Mouse (Mus musculus): ENCODE results near the gene Spaca6.

Gene Spaca6

GRCm38 (mm10) chr17:17826751-17827657 is at the start of gene Spaca6:
Spaca6 (plus strand) TSS chr17:17827158.
- CTCF ChIA-PET = interaction anchor here (0.5 to 0.6 kb wide), 2 partner anchors 73 to 1132 kb away, joined by 4 read pairs; no protein-coding TSS in a partner anchor

DNA sequence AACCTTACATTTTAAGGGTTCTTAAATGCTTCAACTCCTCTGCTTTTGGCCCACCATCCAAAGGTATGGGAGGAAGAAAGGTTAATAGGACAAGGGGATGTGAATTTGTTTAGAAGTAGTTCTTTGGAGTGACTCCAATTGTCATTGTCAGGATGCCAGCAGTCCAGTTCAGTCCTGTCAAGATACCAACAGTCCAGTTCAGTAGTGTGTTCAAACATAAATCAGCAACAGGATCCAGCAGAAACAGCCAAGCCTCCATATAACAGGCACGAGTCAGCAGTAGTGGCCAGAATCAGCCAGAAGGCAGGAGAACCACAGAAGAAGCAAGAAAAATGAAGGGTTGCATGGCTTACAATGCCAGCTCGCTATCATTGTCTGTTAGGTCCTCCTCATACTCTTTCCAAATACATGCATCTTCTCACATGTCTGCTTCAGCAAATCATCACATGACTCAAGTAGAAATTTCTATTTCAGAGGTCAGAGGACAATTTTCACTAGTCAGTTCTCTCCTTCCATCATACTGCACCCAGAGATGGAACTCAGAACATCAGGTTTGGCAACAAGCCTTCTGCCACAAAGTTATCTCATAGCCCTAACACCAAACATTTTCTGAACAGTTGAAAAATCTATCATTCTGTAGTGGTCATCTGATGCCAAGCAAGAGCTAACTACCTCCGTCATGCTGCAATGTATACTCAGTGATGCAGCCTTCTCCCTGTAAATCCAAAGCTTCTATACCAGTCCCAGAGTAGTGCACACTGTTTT is 35.9 kb upstream of the Spaca6 start:
- CTCF ChIA-PET = no interaction called here

DNA sequence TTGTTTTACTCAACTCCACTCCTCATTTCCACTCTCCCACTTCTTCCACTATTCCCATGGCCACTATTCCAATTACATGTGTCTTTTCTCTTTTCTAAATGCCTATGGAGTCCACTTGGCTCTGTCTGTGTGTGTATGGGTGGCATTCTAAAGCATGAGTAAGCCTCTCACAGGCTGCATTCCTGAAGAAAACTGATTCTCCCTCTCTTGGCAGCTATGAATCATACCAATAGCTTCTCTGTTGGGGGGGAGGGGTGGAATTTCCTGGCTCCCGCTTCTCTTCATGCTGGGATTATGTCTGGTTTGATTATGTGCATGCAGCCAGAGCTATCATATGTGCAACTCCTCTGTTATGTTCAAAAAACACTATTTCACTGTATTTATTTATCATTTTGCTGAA is 34.4 kb upstream of the Spaca6 start:
- CTCF ChIA-PET = no interaction called here

- CTCF ChIA-PET = no interaction called here
Observed at GRCm38 (mm10) chr17:17795527-17795926, 31.4 kb upstream of the Spaca6 start.

GRCm38 (mm10) chr17:17823612-17824336 is 3.2 kb upstream of the Spaca6 start:
- CTCF ChIA-PET = no interaction called here

- CTCF ChIA-PET = interaction anchor here (0.5 to 0.7 kb wide), 2 partner anchors 822 to 1133 kb away, joined by 4 to 6 read pairs; no protein-coding TSS in a partner anchor
Observed at GRCm38 (mm10) chr17:17825921-17826591, 902 bp upstream of the Spaca6 start.

GRCm38 (mm10) chr17:17827658-17828190 is 766 bp downstream of the Spaca6 start:
- CTCF ChIA-PET = interaction anchor here (0.6 kb wide), 1 partner anchor 72 kb away, joined by 4 read pairs; no protein-coding TSS in a partner anchor

DNA sequence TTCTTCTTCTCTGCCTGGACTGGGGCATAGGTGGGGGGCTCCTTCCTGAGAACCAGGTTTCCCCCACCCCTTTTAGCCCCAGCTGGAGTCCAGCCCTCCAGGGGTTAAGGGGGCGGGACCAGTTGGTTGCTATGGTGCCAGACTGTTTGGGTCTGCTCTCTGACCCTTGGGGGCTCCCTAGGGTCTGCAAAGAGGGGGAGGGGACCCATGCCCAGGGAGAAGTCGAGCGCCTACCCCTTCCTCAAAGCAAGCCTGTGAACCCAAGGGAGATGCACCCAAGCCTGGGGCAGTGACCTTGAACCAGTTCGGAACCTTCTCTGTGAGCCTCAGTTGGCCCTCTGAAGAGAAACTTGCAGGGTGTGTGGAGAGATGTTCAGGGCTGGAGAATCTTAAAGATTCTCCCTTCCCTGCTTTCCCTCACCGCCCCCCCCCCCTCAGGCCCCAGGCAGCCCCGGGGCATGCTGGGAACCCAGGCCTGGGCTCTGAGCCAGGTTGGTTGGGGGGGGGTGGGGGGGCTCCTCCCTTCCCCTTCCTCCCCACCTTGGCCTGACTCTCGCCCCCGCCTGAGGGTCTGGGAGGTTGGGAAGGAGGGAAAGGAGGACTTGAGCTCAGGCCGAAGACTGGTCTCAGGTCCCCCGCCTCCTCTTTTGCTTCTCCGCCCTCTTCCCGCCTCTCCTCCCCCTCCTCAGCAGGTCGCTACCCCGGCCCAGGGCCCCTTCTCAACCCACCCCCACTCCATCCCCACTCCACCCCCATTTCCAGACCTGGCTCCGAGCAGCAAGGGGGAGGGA is 1.4 kb downstream of the Spaca6 start:
- CTCF ChIA-PET = no interaction called here

GRCm38 (mm10) chr17:17829052-17829785 is 2.3 kb downstream of the Spaca6 start:
- CTCF ChIA-PET = no interaction called here

GRCm38 (mm10) chr17:17829816-17830535 is 3.0 kb downstream of the Spaca6 start:
- CTCF ChIA-PET = no interaction called here

GRCm38 (mm10) chr17:17830731-17831130 is 3.8 kb downstream of the Spaca6 start:
- CTCF ChIA-PET = no interaction called here

GRCm38 (mm10) chr17:17834896-17835295 is 7.9 kb downstream of the Spaca6 start:
- CTCF ChIA-PET = no interaction called here

- CTCF ChIA-PET = no interaction called here
Observed at GRCm38 (mm10) chr17:17836101-17836500, 9.1 kb downstream of the Spaca6 start.

- CTCF ChIA-PET = no interaction called here
Observed at GRCm38 (mm10) chr17:17837426-17837825, 10.5 kb downstream of the Spaca6 start.

DNA sequence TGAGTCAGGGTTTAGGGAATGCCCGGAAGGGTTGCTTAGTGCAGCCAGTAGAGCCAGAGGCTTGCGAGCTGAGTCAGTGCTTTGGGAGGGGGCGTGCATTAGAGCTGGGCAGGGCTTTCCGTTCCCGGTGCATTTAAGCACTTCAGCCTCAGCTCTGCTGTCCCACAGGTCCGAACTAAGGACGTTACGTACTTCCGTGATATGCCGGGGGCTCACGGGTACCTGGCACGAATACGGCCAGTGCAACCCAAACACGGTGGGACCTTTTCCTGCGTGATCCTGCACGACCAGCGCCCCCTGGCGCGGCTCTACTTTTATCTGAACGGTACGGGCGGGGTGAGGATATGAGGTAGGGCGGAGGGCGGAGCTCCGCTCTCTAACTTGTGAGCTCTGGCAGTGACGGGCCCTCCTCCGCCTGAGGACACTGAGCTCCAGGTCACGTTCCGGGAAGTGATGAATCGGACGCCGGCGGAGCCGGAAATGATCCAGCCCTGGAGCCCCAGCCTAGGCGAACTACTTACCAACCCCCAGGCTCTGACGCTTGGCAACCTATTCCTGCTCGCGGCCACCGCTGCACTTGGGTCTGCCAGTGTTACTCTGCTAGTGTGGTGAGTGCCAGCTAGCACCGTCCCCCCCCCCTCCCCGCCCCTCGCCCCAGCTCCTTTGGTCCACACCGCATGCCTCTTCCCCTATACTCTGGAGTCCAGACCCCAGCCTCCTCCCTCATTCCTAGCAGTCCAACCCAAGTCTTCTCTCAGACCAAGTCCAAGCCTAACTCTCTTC is 11.2 kb downstream of the Spaca6 start:
- CTCF ChIA-PET = no interaction called here

DNA sequence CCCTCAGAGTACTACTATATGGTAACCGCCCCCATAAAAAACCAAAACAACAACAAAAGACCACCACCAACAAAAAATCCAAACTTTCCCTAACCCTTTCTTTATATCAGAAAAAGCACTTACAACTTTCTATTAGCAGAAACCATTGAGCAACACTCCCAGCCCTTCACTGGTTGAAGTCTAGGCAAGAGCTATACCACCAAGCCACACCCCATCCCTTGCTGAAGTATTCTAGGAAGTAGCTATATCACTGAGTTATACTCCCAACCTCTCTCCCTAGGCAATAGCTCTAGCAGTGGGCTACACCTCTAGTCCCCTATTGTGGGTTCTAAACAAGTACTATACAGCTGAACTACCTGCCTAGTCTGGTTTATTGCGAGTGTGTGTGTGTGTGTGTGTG is 12.3 kb downstream of the Spaca6 start:
- CTCF ChIA-PET = no interaction called here

DNA sequence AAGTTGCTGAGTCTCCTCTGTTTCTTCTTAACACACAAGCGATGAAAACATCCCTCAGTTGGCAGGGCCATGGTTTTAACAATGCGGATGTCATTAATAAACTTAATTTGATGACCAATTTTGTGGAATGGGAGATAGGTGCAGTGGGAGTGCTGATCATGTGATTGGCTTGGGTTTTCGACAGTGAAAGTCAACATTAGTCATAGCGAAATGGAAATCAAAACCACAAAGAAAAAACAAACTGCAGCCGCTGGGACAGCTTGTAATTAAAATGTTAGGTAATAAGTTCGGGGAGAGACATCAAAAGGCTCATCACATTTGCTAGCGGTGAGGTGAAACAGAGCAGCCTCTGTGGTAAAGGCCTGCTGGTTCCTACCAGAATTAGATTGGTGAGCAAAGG is 13.8 kb downstream of the Spaca6 start:
- CTCF ChIA-PET = no interaction called here

DNA sequence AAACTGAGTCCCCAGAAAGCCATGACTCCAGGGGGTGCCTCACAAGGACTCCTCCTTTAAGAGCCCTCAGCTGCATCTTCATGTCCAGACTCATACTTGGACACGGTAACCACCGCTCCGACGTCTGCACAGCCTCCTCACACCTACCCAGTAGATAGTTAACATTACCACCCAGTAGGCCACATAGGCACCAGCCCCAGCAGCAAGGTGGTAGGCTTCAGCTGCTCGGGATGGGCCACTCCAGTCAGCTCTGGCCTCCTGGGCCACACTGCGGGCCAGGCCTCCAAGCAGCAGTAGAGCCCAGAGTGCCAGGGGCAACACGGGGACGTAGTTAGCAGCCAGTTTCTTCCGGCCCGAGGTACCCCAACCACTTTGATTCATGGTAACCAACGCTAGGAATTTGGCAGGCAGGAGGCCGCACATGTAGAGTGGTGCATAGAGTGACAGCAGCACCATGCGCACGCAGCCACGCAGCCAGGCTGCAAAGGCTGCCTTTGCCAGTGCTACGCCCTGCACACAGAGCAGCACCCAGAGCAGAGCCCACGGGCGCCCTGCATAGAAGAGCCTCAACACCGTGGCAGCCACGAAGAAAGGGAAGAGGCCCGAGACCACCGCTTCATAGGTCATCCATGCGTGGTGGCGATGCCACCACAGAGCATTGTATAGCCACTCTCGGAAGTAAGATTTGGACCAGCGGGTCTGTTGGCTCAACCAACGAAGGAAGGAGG is 16.7 kb downstream of the Spaca6 start:
- CTCF ChIA-PET = no interaction called here
